Mouse (Mus musculus) erythroblast, embryonic 14.5 days (primary cell): ENCODE measurements around the gene Mettl17. TPM values are rescaled to one million over a fixed set of nuclear protein-coding genes. Genes with fewer than 3 reads are reported as not detected.

Experiments used
- H3K27me3 ChIP-seq: 2 replicates; pipeline ENCODE4 v1.6.1; 2012; ENCODE audit warnings: inconsistent platforms; ENCODE audit not compliant: control insufficient read depth
- H3K36me3 ChIP-seq: 2 replicates; pipeline ENCODE4 v1.6.1; 2012; ENCODE audit warnings: mild to moderate bottlenecking, inconsistent platforms; ENCODE audit not compliant: control insufficient read depth
- H3K4me1 ChIP-seq: 2 replicates; pipeline ENCODE4 v1.6.1; 2012; ENCODE audit warnings: inconsistent platforms; ENCODE audit not compliant: control insufficient read depth
- H3K4me3 ChIP-seq: replicated peaks from 2 replicates; pipeline ENCODE3; 2012; ENCODE audit warnings: moderate library complexity, mild to moderate bottlenecking, inconsistent platforms
- H3K9me3 ChIP-seq: 2 replicates; pipeline ENCODE4 v1.6.1; 2012; ENCODE audit warnings: low read length, inconsistent platforms, mixed read lengths; ENCODE audit not compliant: control insufficient read depth
- GATA1 ChIP-seq: IDR thresholded peaks from 2 replicates; pipeline ENCODE4 v1.6.1; 2012; ENCODE audit warnings: low read length, inconsistent platforms, mixed read lengths
- TAL1 ChIP-seq: IDR thresholded peaks from 3 replicates; pipeline ENCODE4 v1.6.1; 2012; ENCODE audit warnings: low read length, inconsistent platforms, mixed read lengths
- polyA plus RNA-seq: library from polyadenylated mRNA; stranded (reverse); fragments of >175 nt; gene quantifications from 2 replicates; pipeline ENCODE4 v1.2.3, GENCODE M21; 2012

Gene Mettl17
- polyA plus RNA-seq, 1 experiment: 0.31 TPM

GRCm38 (mm10) chr14:51911301-51911700 is 26.7 kb downstream of the Mettl17 start:
- H3K4me1 ChIP-seq: peaks cover 18% of the 10 kb centered on the region
- H3K9me3 ChIP-seq: no peaks in the 10 kb centered on the region
- H3K27me3 ChIP-seq: peaks cover 50% of the 10 kb centered on the region
- H3K4me3 ChIP-seq: no peak overlapping the region
- H3K36me3 ChIP-seq: no peaks in the 10 kb centered on the region
- TF ChIP-seq GATA1: no peak
- TF ChIP-seq TAL1: no peak

GRCm38 (mm10) chr14:51912391-51913061 is 27.9 kb downstream of the Mettl17 start:
- Histone ChIP-seq H3K36me3 (no peaks in the 10 kb centered on the region), H3K4me3 (peak overlapping the region; percentile 54), H3K27me3 (peaks cover 46% of the 10 kb centered on the region), H3K4me1 (peaks cover 13% of the 10 kb centered on the region), H3K9me3 (no peaks in the 10 kb centered on the region)
- TF ChIP-seq GATA1 (no peak), TAL1 (no peak)

- H3K4me3 ChIP-seq: peak overlapping the region; percentile 54
- peaks cover 46% of the 10 kb centered on the region for H3K27me3 ChIP-seq
- no peaks in the 10 kb centered on the region for H3K36me3 ChIP-seq
- peaks cover 13% of the 10 kb centered on the region for H3K4me1 ChIP-seq
- no peaks in the 10 kb centered on the region for H3K9me3 ChIP-seq
- TF ChIP-seq TAL1 (no peak), GATA1 (no peak)
Measured at GRCm38 (mm10) chr14:51913062-51913959, 28.7 kb downstream of the Mettl17 start.

- no peak for TF ChIP-seq GATA1
- no peak for TF ChIP-seq TAL1
- Histone ChIP-seq H3K9me3 (no peaks in the 10 kb centered on the region), H3K27me3 (peaks cover 46% of the 10 kb centered on the region), H3K4me3 (peak within 1 kb of the TSS; percentile 54), H3K4me1 (peaks cover 13% of the 10 kb centered on the region), H3K36me3 (no peaks in the 10 kb centered on the region)
Measured at GRCm38 (mm10) chr14:51913960-51914762, 29.5 kb downstream of the Mettl17 start, which contains the start of gene Ndrg2. Gene Ndrg2, minus strand, starts transcription at chr14:51914158.

- no peaks in the 10 kb centered on the region for H3K9me3 ChIP-seq
- no peak for TF ChIP-seq GATA1
- no peak for TF ChIP-seq TAL1
- peaks cover 46% of the 10 kb centered on the region for H3K27me3 ChIP-seq
- H3K36me3 ChIP-seq: no peaks in the 10 kb centered on the region
- H3K4me1 ChIP-seq: peaks cover 13% of the 10 kb centered on the region
- no peak overlapping the region for H3K4me3 ChIP-seq
Measured at GRCm38 (mm10) chr14:51915030-51915429, 30.4 kb downstream of the Mettl17 start.

- peaks cover 13% of the 10 kb centered on the region for H3K4me1 ChIP-seq
- H3K36me3 ChIP-seq: no peaks in the 10 kb centered on the region
- no peak for TF ChIP-seq TAL1
- no peak for TF ChIP-seq GATA1
- H3K27me3 ChIP-seq: peaks cover 41% of the 10 kb centered on the region
- no peak overlapping the region for H3K4me3 ChIP-seq
- no peaks in the 10 kb centered on the region for H3K9me3 ChIP-seq
Measured at GRCm38 (mm10) chr14:51916539-51916938, 31.9 kb downstream of the Mettl17 start.

GRCm38 (mm10) chr14:51918125-51918524 is 33.5 kb downstream of the Mettl17 start, which contains the start of gene Tppp2:
Gene Tppp2, plus strand, starts transcription at chr14:51918425.
- Histone ChIP-seq H3K9me3 (no peaks in the 10 kb centered on the region), H3K4me3 (no peak within 1 kb of the TSS), H3K27me3 (peaks cover 26% of the 10 kb centered on the region), H3K36me3 (no peaks in the 10 kb centered on the region), H3K4me1 (peaks cover 9% of the 10 kb centered on the region)
- no peak for TF ChIP-seq GATA1
- TF ChIP-seq TAL1: no peak

- Histone ChIP-seq H3K4me3 (no peak overlapping the region), H3K36me3 (no peaks in the 10 kb centered on the region), H3K27me3 (peaks cover 18% of the 10 kb centered on the region), H3K9me3 (no peaks in the 10 kb centered on the region), H3K4me1 (peaks cover 2% of the 10 kb centered on the region; the same call in 1 of the 2 replicates)
- TF ChIP-seq TAL1: no peak
- no peak for TF ChIP-seq GATA1
Measured at GRCm38 (mm10) chr14:51918966-51919365, 34.3 kb downstream of the Mettl17 start.
